Mouse (Mus musculus): ENCODE measurements around the gene Commd3. TPM values are rescaled to one million over a fixed set of nuclear protein-coding genes. Genes with fewer than 3 reads are reported as not detected.
A peak's percentile ranks its signal among the peaks of the same experiment; 100 is the strongest.

Gene Commd3
- total RNA-seq, 2 experiments from 2014 or later, result 154 to 179 TPM

- no peak for ATAC-seq (replicated peaks; ENCODE audit: low FRiP score, low TSS enrichment, poor library complexity, severe bottlenecking)
Observed at GRCm38 (mm10) chr2:18686386-18686785, 14.2 kb downstream of the Commd3 start.

GRCm38 (mm10) chr2:18686826-18687519, 14.8 kb downstream of the Commd3 start:
- ATAC-seq (replicated peaks; ENCODE audit: low FRiP score, low TSS enrichment, poor library complexity, severe bottlenecking), result no peak

GRCm38 (mm10) chr2:18687671-18688170, 15.5 kb downstream of the Commd3 start:
- no peak for ATAC-seq (replicated peaks; ENCODE audit: low FRiP score, low TSS enrichment, poor library complexity, severe bottlenecking)

GRCm38 (mm10) chr2:18688286-18688685, 16.1 kb downstream of the Commd3 start:
- no peak for ATAC-seq (replicated peaks; ENCODE audit: low FRiP score, low TSS enrichment, poor library complexity, severe bottlenecking)

- ATAC-seq (replicated peaks; ENCODE audit: low FRiP score, low TSS enrichment, poor library complexity, severe bottlenecking), result peak; percentile 15
Observed at GRCm38 (mm10) chr2:18688708-18689063, 16.5 kb downstream of the Commd3 start.

GRCm38 (mm10) chr2:18689064-18689921, 17.1 kb downstream of the Commd3 start:
- ATAC-seq (replicated peaks; ENCODE audit: low FRiP score, low TSS enrichment, poor library complexity, severe bottlenecking), result peak; percentile 31; the same call in 1 of the 2 replicates

- ATAC-seq (replicated peaks; ENCODE audit: low FRiP score, low TSS enrichment, poor library complexity, severe bottlenecking), result peak; percentile 22; the same call in 1 of the 2 replicates
Observed at GRCm38 (mm10) chr2:18690055-18690691, 18.0 kb downstream of the Commd3 start.

- no peak for ATAC-seq (replicated peaks; ENCODE audit: low FRiP score, low TSS enrichment, poor library complexity, severe bottlenecking)
Observed at GRCm38 (mm10) chr2:18690756-18691155, 18.6 kb downstream of the Commd3 start.

GRCm38 (mm10) chr2:18692031-18692430, 19.8 kb downstream of the Commd3 start:
- no peak for ATAC-seq (replicated peaks; ENCODE audit: low FRiP score, low TSS enrichment, poor library complexity, severe bottlenecking)

- no peak for ATAC-seq (replicated peaks; ENCODE audit: low FRiP score, low TSS enrichment, poor library complexity, severe bottlenecking)
Observed at GRCm38 (mm10) chr2:18692548-18692947, 20.4 kb downstream of the Commd3 start.

GRCm38 (mm10) chr2:18693491-18693870, 21.3 kb downstream of the Commd3 start:
- ATAC-seq (replicated peaks; ENCODE audit: low FRiP score, low TSS enrichment, poor library complexity, severe bottlenecking), result no peak

GRCm38 (mm10) chr2:18693871-18694610, 21.9 kb downstream of the Commd3 start, which contains the start of gene Spag6:
Gene Spag6, plus strand, starts transcription at chr2:18694032.
- ATAC-seq (replicated peaks; ENCODE audit: low FRiP score, low TSS enrichment, poor library complexity, severe bottlenecking), result peak; percentile 38

- ATAC-seq (replicated peaks; ENCODE audit: low FRiP score, low TSS enrichment, poor library complexity, severe bottlenecking), result no peak
Observed at GRCm38 (mm10) chr2:18694611-18694950, 22.4 kb downstream of the Commd3 start.

- ATAC-seq (replicated peaks; ENCODE audit: low FRiP score, low TSS enrichment, poor library complexity, severe bottlenecking), result no peak
Observed at GRCm38 (mm10) chr2:18695163-18695562, 23.0 kb downstream of the Commd3 start.

- ATAC-seq (replicated peaks; ENCODE audit: low FRiP score, low TSS enrichment, poor library complexity, severe bottlenecking), result no peak
Observed at GRCm38 (mm10) chr2:18695629-18696150, 23.5 kb downstream of the Commd3 start.

GRCm38 (mm10) chr2:18697591-18698244, 25.5 kb downstream of the Commd3 start:
- ATAC-seq (replicated peaks; ENCODE audit: low FRiP score, low TSS enrichment, poor library complexity, severe bottlenecking), result no peak

- 0 out of 2 replicates have a peak, but pooled peaks have one; percentile 47 for ATAC-seq (replicated peaks; ENCODE audit: low FRiP score, low TSS enrichment, poor library complexity, severe bottlenecking)
Observed at GRCm38 (mm10) chr2:18698663-18699385, 26.6 kb downstream of the Commd3 start.

- ATAC-seq (replicated peaks; ENCODE audit: low FRiP score, low TSS enrichment, poor library complexity, severe bottlenecking), result no peak
Observed at GRCm38 (mm10) chr2:18699401-18699990, 27.3 kb downstream of the Commd3 start.
